Mouse (Mus musculus) erythroblast, embryonic 14.5 days (primary cell): ENCODE measurements around the gene Ascc1.

Source experiments
- GATA1 ChIP-seq: IDR thresholded peaks from 2 replicates; pipeline ENCODE4 v1.6.1; 2012; ENCODE audit warnings: low read length, inconsistent platforms, mixed read lengths
- TAL1 ChIP-seq: IDR thresholded peaks from 3 replicates; pipeline ENCODE4 v1.6.1; 2012; ENCODE audit warnings: low read length, inconsistent platforms, mixed read lengths

DNA sequence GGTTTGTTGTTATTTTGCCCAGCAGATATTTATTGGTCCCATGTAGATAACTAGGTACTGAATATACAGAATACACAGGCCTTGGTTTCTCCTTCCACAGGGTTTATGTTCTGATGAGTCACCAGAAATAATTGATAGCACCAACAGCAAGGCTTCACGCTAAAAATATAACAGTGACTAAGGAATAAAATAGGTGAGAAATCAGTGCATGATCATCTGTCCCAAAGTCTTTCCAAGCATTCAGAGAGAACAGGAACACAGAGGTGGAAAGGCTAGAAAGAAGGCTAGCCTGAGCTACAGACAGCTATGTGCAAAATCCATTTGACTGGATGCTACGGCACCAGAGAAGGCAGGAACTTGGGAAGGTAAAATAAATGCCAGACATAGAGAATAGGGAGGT lies 93.0 kb downstream of the Ascc1 start:
- TF ChIP-seq TAL1 (no peak), GATA1 (no peak)
